Mouse (Mus musculus): Measurements from ENCODE around the gene Tomm20.

GRCm38 (mm10) chr8:126969546-126969945 is 23.9 kb upstream of the Tomm20 start:
- TF ChIP-seq CTCF (IDR thresholded peaks at IDR 0.05; ENCODE audit: borderline replicate concordance, extremely low read depth, insufficient read depth, insufficient read length): no peak
- TF ChIP-seq POLR2A (IDR thresholded peaks at IDR 0.05; ENCODE audit: borderline replicate concordance, extremely low read depth, insufficient read depth, insufficient read length, poor library complexity, severe bottlenecking): no peak

All from brain, embryonic 14.5 days (tissue).